Mouse (Mus musculus) limb, embryonic 14.5 days (tissue): ENCODE measurements around the gene Cdc26. TPM values are rescaled to one million over a fixed set of nuclear protein-coding genes. Genes with fewer than 3 reads are reported as not detected.

ENCODE experiments used
- ATAC-seq: fragments of 200-750 bp; cut with Nextera tagmentation; 2 replicates; pipeline ENCODE4 v1.8.0; 2017; ENCODE audit warnings: low read depth, moderate number of reproducible peaks, moderate TSS enrichment; ENCODE audit not compliant: low FRiP score
- DNase-seq: peaks from one replicate; pipeline ENCODE4 v3.0.0-alpha.2; 2015; ENCODE audit warnings: low spot score
- H3K27ac ChIP-seq: fragments of 300-500 bp; sonication (generic); replicated peaks from 2 replicates; pipeline ENCODE4 v1.5.1; 2014; ENCODE audit warnings: low read depth, mild to moderate bottlenecking, low read length, moderate library complexity, mixed read lengths
- H3K27me3 ChIP-seq: fragments of 300-500 bp; sonication (generic); 2 replicates; pipeline ENCODE4 v1.6.1; 2014; ENCODE audit warnings: low read length, mixed read lengths; ENCODE audit not compliant: control insufficient read depth, insufficient read depth
- H3K36me3 ChIP-seq: fragments of 300-500 bp; sonication (generic); 2 replicates; pipeline ENCODE4 v1.6.1; 2014; ENCODE audit warnings: mild to moderate bottlenecking, low read length, moderate library complexity, mixed read lengths; ENCODE audit not compliant: control insufficient read depth, insufficient read depth
- H3K4me1 ChIP-seq: fragments of 300-500 bp; sonication (generic); 2 replicates; pipeline ENCODE4 v1.6.1; 2014; ENCODE audit warnings: antibody characterized with exemption, low read length, mixed read lengths; ENCODE audit not compliant: control insufficient read depth, insufficient read depth
- H3K4me2 ChIP-seq: fragments of 300-500 bp; sonication (generic); replicated peaks from 2 replicates; pipeline ENCODE4 v1.6.1; 2014; ENCODE audit warnings: low read depth, mild to moderate bottlenecking, low read length, moderate library complexity; ENCODE audit not compliant: severe bottlenecking
- H3K4me3 ChIP-seq: fragments of 300-500 bp; sonication (generic); replicated peaks from 2 replicates; pipeline ENCODE4 v1.5.1; 2014; ENCODE audit warnings: low read length
- H3K9ac ChIP-seq: fragments of 300-500 bp; sonication (generic); 2 replicates; pipeline ENCODE4 v1.6.1; 2014; ENCODE audit warnings: mild to moderate bottlenecking, low read depth, low read length, moderate library complexity; ENCODE audit not compliant: severe bottlenecking
- H3K9me3 ChIP-seq: fragments of 300-500 bp; sonication (generic); 2 replicates; pipeline ENCODE4 v1.6.1; 2016; ENCODE audit warnings: low read length; ENCODE audit not compliant: control insufficient read depth
- POLR2A ChIP-seq: fragments of 200-500 bp; IDR thresholded peaks from 2 replicates; pipeline ENCODE4 v1.8.0; 2012; ENCODE audit warnings: inconsistent platforms, mild to moderate bottlenecking, moderate library complexity, borderline replicate concordance; ENCODE audit not compliant: insufficient read depth, insufficient read length; ENCODE audit errors: extremely low read depth
- WGBS: fragments of 180-500 bp; shearing (Covaris S2); extraction: QIAGEN DNeasy Blood & Tissue Kit; methylation state at CpG from one replicate; pipeline ENCODE4 v1.1.7; 2014; 5-methylcytosine and 5-hydroxymethylcytosine counted together
- polyA plus RNA-seq, 2 experiments: library from polyadenylated mRNA; depleted of rRNA in 1 of 2; stranded (reverse) in 1 of 2; unstranded in 1 of 2; fragments of >200 nt; fragmentation: Nextera tagmentation in 1 of 2; extraction: Ambion mirVana in 1 of 2; gene quantifications; 2 replicates each; pipeline versions ENCODE4 v1.2.1 to v1.2.3; 2012 to 2014

Cdc26 gene
- polyA plus RNA-seq, 2 experiments = 146 to 190 TPM

DNA sequence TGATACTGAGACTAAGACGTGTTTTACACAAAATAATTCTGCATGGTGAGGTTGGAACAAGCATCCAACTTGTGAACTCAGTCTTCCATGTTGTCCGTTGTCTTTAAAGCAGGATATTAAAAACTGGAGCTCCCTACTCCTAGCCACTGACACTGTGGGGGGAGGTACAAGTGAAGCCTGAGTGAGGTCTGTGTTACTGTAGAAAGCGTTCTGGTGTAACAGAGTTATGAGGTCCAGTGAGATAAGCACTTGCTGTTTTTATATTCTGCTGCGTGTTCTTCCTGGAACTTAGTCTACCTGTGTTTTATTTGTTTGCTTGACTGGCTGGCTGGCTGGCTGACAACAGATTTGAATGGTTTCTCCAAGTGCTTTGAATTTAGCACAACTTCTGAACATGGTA lies 34.1 kb downstream of the Cdc26 start:
- 50% methylated on average over 4 of the region's 4 CpGs for WGBS
- no peak overlapping the region for H3K9ac ChIP-seq
- H3K36me3 ChIP-seq = no peaks in the 10 kb centered on the region
- no peak overlapping the region for H3K4me3 ChIP-seq
- ATAC-seq = no peak
- no peaks in the 10 kb centered on the region for H3K9me3 ChIP-seq
- no peaks in the 10 kb centered on the region for H3K4me1 ChIP-seq
- no peak overlapping the region for H3K4me2 ChIP-seq
- H3K27me3 ChIP-seq = no peaks in the 10 kb centered on the region
- no peak overlapping the region for H3K27ac ChIP-seq
- TF ChIP-seq POLR2A = no peak
- no peak for DNase-seq

DNA sequence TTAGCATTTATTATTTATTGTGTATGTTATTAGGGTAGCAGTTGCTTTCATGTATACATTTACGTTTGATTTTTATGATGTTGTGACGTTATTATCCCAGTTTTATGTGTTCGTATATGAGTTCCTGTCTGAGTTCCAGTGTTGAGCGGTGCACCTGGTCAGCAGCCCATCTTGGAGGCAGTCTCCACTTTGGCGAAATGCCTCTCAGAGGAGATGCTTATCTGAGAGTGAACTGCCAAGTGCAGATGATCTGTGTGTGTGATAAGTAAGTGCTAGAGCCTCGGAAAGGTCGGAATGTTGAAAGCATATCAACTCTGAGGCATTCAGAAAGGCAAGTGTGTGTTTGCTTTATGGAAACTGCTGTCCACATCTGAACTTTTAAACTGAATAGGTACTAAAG lies 34.8 kb downstream of the Cdc26 start:
- H3K9me3 ChIP-seq = no peaks in the 10 kb centered on the region
- no peaks in the 10 kb centered on the region for H3K27me3 ChIP-seq
- no peaks in the 10 kb centered on the region for H3K36me3 ChIP-seq
- no peak overlapping the region for H3K27ac ChIP-seq
- H3K4me2 ChIP-seq = no peak overlapping the region
- H3K4me1 ChIP-seq = no peaks in the 10 kb centered on the region
- 42% methylated on average over 7 of the region's 7 CpGs for WGBS
- no peak for TF ChIP-seq POLR2A
- ATAC-seq (no peak), DNase-seq (no peak)
- no peak overlapping the region for H3K9ac ChIP-seq
- H3K4me3 ChIP-seq = no peak overlapping the region

DNA sequence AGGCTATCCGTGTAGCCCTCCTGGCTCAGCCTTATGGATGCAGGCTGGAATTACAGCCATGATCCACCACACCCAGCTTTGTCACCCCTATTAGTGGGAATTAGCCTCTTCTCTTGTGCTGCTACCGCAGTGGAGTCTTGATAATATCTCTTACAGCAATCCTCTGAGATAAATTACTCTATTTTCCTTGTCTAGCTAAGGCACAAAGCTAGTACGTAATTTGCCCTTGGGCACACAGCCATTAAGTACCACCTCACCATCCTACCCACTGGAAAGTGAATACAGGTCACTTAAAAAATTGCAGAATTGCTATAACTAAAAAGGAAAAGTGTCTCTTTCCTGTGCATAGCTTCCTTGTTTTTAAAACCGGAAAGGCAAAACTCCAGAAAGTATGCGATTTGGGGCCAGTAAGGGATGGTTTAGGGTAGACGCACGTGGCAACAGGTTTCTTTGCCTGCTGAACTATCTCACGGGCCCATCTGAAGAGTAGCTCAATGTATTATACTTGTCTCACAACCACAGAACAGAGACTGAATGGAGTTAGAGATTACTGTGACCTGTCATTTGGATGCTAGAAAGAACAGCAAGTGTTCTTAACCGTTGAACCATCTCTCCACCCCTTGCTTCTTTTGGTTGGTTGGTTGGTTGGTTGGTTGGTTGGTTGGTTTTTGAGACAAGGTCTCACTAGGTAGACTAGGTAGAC lies 35.5 kb downstream of the Cdc26 start:
- TF ChIP-seq POLR2A = no peak
- Histone ChIP-seq H3K36me3 (no peaks in the 10 kb centered on the region), H3K4me3 (no peak overlapping the region), H3K27me3 (no peaks in the 10 kb centered on the region), H3K9me3 (no peaks in the 10 kb centered on the region), H3K4me1 (no peaks in the 10 kb centered on the region), H3K9ac (no peak overlapping the region), H3K4me2 (no peak overlapping the region), H3K27ac (no peak overlapping the region)
- ATAC-seq = no peak
- WGBS = 86% methylated on average over 9 of the region's 9 CpGs
- DNase-seq = no peak

DNA sequence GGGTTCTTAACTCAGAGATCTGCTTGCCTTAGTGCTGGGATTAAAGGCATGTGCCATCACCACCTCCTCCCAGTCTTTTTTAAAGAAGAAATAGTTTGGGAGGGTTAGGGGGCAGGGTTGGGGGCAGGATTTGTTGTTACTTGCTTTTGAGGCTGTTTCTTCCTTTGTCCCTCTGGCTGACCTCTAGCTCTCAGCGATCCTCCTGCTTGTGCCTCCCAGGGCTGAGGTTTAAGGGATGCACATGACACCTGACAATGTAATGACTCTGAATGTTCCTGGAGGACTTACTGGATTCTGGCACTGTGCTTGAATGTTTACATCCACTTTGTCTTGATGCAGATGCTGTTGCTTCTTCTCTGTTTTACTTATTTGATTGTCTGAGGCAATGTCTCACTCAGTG lies 36.0 kb downstream of the Cdc26 start:
- Histone ChIP-seq H3K27ac (no peak overlapping the region), H3K4me2 (no peak overlapping the region), H3K4me1 (no peaks in the 10 kb centered on the region), H3K9ac (no peak overlapping the region), H3K9me3 (no peaks in the 10 kb centered on the region), H3K36me3 (no peaks in the 10 kb centered on the region), H3K4me3 (no peak overlapping the region), H3K27me3 (no peaks in the 10 kb centered on the region)
- 53% methylated on average over 1 of the region's 1 CpGs for WGBS
- DNase-seq (no peak), ATAC-seq (no peak)
- TF ChIP-seq POLR2A = no peak

DNA sequence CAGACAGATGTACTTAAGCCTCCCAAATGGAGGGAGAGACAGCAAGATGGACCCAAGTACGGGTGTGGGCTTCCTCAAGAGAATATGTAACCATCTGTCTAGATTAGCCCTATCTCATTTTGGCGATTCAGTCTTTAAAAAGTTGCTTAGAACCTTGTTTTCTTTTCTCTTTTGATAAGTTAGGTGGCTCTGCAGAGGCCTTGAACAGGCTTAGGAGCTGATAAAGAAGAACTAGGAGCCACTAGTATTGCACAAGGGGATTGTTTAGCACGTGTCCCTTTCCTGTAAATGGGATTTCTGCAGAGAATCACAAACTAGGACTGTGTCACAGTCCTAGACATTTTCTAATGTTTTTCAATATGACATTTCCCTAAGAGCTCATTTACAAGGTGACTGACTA lies 39.4 kb downstream of the Cdc26 start:
- no peak overlapping the region for H3K27ac ChIP-seq
- H3K27me3 ChIP-seq = no peaks in the 10 kb centered on the region
- H3K9me3 ChIP-seq = no peaks in the 10 kb centered on the region
- H3K4me2 ChIP-seq = no peak overlapping the region
- no peak for DNase-seq
- no peak for TF ChIP-seq POLR2A
- H3K36me3 ChIP-seq = no peaks in the 10 kb centered on the region
- WGBS = 85% methylated on average over 3 of the region's 3 CpGs
- no peak overlapping the region for H3K9ac ChIP-seq
- H3K4me1 ChIP-seq = no peaks in the 10 kb centered on the region
- no peak for ATAC-seq
- H3K4me3 ChIP-seq = no peak overlapping the region
